Mouse (Mus musculus) gastrocnemius, adult 8-10 months (tissue): ENCODE measurements at regions not wholly inside any gene's neighbourhood (a gene's known extent, or its start where the extent isn't known, plus 50 kb on each side); places are given as distances from the start of the nearest gene placed in this dataset.

Source experiments
- DNase-seq, 2 experiments: peaks; one replicate each; pipeline ENCODE4 v3.0.0; 2022; ENCODE audit warnings: low spot score in 2 of 2

DNA sequence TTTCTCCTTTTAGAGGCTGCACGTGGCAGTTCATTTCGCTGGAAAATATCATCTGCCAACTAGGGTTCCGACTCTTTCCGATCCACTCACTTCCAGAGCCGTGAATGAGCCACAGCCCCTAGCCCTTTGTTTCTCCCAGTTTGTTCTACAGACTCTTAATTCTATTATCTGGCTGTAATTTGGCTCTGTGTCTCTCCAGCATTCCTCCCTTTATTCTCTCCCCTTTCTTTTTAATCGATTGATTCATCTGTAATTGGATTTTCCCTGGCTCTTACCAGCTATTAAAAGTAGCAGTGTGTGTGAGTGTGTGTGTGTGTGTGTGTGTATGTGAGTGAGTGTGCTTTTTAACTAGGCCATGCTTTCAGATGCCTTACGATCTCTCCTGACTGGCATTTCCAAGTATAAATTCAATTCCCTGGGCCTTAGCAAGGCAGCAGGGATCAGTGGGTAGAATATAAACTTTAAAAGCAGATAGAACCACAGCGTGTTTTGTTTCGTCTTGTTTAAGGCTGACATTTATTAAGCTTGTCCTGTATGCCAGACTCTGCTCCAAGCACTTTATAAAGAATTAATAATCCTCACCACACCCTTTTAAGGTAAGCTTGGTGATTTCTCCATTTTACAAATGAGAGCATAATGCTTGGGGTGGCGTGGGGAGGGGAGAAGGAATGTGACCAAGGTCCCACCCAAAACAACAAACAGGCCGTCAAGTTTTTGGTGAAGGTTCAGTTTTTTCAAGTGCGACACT is 144.1 kb upstream of the Cpeb2 start:
- DNase-seq, result no peak

DNA sequence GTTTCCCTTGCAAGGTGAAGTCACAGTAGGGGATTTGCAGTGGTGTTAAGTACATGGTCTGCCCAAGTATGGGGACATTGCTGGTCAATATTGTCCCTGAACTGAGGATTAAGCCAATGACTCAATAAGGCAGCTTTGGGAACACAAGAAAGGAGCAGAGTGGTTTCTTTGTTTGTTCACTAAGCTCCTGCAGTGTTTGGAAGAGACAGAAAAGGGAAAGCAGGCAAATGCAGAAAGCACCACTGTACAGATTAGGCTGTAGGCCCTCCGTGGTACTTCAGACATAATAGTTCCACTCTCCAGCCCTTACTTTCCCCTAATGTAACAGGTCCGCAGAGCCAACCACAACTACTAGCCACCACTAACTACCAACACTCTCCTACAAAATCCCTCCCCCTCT is 143.5 kb upstream of the Cpeb2 start:
- DNase-seq, result no peak

DNA sequence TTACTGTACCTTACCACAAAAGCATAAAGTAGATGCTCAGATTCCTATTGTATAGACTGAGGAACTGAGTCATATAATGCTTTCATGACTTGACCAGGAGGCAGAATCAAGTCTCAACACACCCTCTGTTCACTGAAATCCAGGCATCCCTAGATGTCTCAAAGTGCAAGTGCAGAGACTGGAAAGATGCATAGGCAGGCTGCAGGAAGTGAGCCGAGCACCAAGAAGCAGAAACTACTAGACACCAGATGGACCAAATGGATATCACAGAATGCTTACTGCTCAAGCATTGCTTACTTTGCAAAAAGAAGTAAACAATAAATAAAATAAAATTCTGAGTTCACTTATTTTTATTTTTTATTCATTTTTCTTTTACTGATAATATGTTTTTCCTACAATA is 143.0 kb upstream of the Cpeb2 start:
- DNase-seq, result no peak

DNA sequence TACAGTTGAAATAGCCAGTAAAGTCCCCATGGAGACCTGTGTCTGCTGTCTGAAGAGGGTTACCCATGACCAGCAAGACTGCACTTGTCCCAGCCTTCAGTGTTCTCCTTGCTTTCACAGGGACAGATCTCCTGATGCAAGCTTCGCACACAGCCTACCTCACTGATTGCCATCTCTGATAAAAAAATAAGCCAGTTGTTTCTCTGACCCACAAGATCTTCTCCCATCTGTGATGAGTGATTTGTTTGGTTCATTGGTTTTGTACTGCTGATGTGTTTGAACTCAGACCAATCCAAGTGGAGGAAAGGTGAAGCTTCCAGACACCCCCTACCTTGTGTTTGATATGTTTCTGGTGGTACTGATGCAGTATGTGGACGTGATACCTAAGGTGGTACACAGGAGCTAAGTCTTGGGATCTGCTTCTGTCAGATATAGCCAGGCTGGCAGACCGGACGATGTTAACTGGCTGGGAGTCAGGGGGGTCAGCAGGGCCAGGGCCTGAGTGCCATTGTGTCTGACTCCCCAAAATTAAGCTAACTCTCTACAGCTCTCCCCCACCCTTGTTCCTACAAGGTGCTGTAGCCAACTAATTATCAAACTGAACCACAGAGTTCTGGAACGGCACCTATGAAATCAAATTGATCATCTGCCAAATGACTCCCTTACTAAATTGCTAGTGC is 139.2 kb upstream of the Cpeb2 start:
- DNase-seq, result no peak

DNA sequence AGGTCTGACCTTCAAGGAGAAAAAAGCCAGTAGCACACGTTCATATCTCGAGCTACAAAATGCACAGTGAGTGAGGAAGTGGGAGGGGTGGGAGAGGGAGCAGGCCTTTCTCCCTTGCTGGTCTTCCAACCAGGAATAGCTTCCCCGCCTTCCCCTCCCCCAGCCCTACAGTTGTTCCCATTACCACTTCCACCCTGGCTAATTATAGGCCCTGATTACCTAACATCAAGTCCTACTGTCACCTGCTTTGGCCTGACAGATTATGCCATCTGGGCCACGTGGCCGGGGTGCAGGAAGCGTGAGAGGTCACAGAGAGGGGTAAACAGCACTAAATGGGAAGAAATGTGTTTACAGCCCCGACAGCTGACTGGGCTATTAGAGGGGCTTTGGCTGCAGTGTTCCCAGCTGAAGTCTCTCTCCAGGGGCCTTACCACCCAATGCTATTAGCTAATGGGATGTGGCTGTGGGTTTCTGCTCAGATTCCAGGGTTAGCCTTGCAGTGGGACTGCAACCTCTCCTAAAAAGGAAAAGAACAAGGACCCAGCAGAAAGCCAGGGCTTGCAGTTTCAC is 138.6 kb upstream of the Cpeb2 start:
- peak; percentile 48 to 58 for DNase-seq

DNA sequence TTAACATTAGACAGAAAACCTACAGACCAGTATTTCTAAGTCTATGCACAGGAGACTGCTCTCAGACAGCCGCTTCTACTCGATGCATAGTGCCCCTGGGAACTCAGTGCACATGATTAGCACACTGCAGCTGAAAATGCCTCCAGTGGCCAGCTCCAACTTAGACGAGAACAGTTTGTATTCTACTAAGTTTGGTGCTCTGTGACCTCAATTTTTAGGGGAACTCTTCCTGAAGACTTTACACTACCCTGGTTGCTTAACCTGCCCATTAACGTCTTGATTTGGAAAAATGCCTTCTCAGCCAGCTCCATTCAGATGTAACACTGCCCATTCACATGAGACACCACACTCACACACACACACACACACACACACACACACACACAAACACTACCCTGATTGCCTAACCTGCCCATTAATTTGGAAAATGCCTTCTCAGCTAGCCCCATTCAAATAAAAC is 130.9 kb upstream of the Cpeb2 start:
- DNase-seq, result no peak

DNA sequence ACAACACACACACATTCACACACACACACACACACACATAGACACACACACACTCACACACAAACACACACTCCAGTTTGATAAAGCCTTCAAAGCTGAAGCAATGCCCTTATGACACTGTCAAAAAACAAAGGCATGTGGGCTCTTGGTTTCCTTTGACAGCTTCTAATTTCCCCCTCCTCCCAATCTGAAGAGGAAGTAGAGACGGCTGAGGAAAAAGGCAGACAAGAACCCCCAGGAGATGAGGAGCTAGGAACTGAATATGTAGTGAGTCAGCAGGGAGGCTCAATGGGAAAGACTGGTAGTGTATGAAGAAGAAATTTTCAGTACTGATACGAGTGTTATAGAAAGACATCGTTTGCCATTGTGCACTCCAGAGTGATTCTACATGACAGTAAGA is 130.4 kb upstream of the Cpeb2 start:
- DNase-seq, result no peak

DNA sequence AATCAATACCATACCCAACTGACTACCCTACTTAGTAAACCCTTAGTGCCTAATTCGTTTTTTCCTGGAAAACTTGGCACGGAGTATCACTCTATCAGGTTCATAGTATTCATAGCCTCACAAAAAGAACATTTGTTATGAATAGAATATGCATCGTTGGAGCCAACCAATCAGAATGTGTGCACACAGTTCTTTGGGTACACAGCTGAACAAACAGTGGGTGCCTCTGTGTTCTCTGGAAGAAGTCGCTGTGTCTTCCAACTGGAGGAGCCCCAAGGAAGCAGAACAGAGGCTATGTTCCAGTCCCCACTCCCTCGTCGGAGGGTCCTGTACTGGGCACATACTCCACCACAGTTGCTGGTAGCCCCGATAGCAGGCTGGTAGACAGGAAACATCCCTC is 129.2 kb upstream of the Cpeb2 start:
- DNase-seq, result no peak

DNA sequence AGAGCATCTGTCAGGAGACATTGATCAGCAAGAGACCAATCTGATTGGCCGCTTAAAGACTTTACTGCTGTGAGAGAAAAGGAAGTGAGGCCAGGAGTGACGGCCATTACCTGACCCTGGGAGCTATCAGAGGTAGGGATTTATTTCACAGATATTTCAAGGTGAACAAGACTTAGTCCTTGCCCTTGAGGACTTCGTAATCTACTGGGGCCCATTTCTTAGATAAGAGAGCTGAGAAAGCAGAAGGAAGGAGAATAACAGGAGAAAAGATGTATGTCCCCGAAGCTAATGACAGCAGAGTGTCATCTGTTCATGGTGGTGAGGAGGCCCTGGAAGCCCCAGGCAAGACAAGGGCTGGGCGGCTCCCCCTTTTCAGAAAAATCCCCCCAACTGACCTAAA is 127.4 kb upstream of the Cpeb2 start:
- no peak for DNase-seq

DNA sequence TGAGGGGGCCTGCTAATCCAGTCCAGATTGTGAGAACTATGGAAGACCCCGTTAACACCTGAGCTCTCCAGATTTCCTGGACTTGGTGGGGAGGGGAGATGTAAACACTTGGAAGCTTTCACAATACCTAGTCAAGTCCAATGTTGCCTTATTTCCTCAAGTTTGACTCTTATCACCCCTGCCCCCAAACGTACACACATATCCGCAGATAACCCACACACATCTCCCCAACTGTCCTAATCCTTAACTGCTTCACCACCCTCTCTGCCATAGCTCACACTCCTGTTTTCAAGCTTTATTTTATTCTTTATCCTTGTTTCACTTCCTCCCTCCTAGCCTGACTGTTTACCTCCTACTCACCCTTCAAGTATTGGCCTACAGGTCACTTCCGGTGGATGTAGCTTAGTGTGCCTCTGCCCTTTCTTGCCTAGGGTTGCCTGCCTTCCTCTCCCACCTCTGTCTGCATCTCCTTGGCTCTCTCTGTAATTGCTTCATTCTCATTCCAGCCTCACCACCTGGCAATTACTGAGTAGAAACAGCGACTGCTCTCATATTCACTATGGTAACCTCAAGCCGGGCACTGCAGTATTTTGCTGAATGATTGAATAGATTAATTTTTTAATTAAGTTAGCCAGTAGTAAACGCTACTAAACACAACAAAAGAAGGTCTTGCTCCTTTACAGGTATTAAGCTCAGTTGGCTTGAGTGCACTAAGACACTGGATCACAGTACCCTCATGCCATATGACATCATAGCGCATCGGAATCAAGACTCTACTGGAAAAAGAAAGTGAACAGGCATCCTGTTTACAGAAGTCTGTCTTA is 125.3 kb upstream of the Cpeb2 start:
- DNase-seq, result no peak

DNA sequence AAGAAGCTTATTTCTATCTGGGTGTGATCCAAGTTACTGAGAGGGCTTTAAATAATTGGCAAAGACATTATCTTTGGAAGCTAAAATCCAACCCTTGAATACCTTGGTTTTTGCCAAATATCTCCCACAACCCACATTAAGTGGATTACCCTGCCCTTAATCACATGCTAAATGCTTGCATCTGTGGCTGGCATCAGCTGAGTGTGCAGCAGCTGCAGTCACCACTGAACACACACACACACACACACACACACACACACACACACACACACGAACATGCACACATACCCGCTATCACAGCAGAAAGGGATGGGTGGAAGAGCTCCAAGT is 124.7 kb upstream of the Cpeb2 start:
- DNase-seq, result no peak

DNA sequence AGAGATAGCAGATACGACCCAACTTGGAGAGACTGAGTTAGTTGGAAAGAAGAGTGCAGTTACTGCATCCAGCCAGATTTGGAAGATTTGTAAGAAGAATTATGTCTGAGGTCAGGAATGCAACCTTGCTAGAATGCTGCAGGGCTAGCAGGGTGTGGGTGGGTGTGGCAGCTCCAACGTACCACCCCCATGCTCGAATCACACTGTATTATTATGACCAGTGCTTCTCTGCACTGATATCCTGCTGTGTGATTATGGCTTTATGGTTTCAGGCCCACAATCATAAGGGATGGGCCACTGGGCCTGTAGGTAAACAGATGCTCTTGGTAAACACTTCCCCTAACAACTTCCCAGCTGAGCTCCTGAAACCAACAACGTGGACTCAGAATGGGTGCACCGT is 122.8 kb upstream of the Cpeb2 start:
- no peak for DNase-seq

DNA sequence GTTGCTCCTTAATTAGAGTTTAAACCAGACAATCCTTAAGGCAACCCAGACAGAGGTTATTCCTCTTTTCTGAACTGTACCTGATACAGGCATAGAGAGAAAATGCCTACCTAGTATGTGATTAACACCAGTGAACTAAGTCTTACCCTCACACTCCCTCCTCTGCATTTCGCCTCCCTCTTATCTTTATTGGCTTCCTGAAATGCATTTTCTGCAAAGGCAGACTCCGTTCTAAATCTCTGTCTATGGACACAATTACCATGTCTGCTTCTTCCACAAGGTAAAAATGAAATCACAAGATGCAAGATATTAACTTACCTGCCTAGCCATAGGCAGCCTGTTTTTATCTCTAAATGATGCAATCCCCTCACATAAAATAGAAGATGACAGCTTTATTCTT is 121.2 kb upstream of the Cpeb2 start:
- DNase-seq, result no peak

DNA sequence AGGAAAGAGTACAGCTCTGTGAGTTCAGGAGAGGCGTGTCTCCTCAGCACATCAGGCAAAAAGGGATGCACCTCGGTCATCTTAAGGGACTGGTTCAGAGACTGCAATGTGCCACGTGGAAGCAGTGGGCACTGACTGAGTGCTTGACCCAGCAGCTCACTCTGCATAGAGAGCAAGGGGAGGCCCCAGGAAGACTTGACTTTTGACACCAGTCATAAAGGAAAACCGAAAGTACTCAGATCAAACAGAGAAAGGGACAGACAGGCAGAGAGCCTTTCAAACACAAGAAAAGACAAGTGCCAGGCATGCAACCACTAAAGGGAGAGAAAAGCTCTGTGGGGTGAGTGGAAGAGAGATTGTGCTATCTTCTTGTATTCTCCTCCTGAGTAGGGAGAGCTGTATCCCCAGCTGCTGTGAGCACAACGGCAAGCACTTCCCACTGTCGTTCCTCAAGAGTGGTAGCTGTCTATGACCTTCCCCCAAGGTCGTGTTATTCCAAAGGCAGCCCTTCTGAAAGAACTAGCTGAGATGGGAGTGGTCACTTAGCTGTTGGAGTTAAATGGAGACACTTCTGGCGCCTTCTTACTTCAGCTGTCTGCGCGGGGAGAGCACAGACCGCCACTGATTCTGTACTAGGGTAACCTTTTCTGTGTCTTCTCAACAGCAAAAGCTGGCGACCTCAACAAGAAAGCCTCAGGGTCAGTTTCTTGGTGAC is 119.4 kb upstream of the Cpeb2 start:
- DNase-seq, result no peak

DNA sequence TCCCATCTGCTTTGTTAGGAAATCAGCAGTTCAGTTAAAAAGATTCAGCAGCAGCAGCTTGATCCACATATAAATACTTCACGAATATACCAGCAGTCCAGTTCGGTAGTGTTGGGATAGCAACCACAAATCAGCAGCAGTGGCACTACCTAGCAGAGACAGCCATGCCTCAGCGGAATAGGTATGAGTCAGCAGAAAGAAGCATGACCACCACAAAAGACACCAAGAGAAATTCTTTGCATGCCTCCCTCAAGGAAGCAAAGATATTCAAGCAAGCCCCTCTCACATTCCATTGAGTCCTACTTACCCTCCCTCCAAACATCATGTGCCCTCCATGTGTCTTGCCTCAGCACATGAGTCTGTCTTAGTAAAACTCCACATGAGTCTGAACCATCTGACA is 117.5 kb upstream of the Cpeb2 start:
- no peak for DNase-seq

DNA sequence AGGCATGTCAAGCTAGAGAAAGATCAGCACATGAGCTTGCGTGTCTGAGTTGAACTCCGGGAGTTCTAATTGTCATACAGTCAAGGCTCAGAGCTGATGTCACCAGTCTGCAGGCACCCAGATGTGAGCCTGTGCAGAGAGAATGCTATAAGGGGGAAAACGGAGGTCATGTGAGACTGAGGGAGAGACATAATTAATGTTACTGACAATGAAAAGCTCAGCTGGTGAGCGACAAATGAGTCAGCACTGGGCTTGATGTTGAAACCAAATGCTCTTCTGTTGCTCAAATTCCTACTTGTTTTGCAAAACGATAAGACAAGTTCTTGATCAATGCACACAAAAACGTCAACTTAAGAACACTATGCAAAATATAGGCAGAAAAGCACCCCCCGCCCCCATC is 116.1 kb upstream of the Cpeb2 start:
- no peak for DNase-seq

DNA sequence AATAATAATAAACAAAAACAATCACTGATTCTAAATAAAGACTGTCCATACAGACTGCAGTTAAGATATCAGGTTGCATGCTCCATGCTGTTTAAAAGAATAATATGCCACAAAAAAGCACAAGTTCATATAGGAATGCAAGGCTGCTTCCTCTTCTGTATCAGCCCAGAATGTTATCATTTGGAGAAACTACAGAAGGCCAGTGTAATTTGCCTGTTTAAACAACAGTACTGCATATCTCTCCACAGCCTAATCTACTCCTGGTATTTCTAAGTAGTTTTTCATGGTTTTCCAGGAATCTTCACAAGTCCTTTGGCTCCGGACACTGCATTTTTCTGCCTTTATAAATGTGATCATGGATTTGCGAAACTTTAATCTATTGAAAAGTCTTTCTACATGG is 111.9 kb upstream of the Cpeb2 start:
- no peak for DNase-seq

DNA sequence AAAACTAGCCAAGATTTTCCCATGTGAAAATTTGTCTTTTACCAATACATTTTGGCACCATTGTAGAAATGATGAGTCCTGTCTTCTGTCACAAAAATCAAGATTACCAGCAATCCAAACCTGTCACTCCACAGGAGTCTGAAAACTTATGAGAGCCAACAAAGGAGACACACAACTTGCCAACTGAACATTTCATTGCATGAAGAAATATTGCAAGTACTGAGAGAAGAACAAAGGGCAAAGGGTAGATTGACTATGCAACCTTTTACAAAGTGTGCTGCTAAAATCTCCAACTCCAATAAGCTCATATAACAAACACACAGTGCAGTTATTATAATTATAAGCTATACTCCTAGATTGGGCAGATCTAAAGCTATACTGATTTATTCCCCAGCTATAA is 108.7 kb upstream of the Cpeb2 start:
- no peak for DNase-seq

DNA sequence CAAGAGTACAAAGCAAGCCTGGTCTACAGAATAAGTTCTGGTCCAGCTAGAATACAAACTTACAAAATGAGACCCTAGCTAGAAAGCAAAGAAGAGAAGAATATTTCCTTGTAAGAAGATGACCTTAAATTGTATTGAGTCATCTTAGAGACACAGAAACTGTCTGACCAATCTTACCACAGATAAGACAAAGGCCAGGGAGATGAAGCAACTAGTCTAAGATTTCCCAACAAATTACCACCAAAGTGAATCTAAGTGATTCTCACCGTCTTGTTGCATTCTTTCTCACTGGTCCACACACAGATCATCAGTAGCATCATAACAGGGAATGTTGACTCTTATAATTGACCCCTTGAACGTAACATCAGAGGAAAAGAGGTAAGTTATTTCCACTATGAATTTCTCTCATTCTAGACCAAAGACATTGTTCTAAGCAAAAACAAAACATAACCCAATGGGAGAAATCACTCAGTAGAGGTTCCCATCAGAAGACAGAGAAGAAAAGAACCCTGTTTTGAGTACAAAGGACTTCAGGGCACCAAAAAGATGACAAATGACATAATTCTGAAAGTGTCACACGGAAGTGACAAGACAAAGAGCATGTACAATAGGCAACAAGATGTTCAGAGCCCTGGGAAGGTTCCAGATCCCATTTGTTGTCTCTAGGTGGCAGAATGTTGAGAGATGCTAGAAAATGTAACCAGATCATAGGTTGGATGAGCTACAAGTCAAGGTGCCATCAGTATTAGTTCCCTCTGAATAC is 107.0 kb upstream of the Cpeb2 start:
- no peak for DNase-seq

DNA sequence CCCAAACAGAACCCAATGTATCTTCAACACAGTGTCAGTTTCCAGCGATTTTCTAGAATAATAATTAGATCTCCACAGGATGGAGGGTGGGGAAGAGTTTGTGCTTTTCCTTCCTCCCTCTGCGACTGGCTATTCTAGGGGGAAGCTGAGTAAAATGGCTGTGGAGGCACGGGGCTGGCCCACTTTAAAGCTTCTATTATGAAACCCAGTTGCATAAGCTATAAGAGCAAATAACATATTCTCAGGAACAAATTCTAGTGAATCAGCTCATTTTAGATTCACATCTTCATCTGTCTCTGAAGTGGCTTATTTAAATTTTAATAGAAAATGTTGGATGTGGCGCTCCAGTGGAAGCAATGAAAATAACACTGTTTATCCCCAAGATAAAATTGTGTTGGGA is 102.6 kb upstream of the Cpeb2 start:
- no peak for DNase-seq
